Mouse (Mus musculus) forebrain, embryonic 10.5 days (tissue): Measurements from ENCODE around the gene Efna5. TPM values are rescaled to one million over a fixed set of nuclear protein-coding genes. Genes with fewer than 3 reads are reported as not detected.

Experiments
- DNase-seq: peaks from one replicate; pipeline ENCODE4 v3.0.0-alpha.2; 2017; ENCODE audit warnings: low spot score; ENCODE audit errors: extremely low spot score
- H3K27ac ChIP-seq: fragments of 300-500 bp; sonication (generic); 2 replicates; pipeline ENCODE4 v1.5.1; 2016; ENCODE audit warnings: mild to moderate bottlenecking
- H3K27me3 ChIP-seq: fragments of 300-500 bp; sonication (generic); 2 replicates; pipeline ENCODE4 v1.6.1; 2016; ENCODE audit warnings: mild to moderate bottlenecking; ENCODE audit not compliant: poor library complexity, severe bottlenecking
- H3K36me3 ChIP-seq: fragments of 300-500 bp; sonication (generic); replicated peaks from 2 replicates; pipeline ENCODE4 v1.6.1; 2016; ENCODE audit warnings: mild to moderate bottlenecking, moderate library complexity
- H3K4me1 ChIP-seq: fragments of 300-500 bp; sonication (generic); 2 replicates; pipeline ENCODE4 v1.6.1; 2016
- H3K4me3 ChIP-seq: fragments of 300-500 bp; sonication (generic); 2 replicates; pipeline ENCODE4 v1.5.1; 2016; ENCODE audit warnings: mild to moderate bottlenecking, moderate library complexity
- H3K9me3 ChIP-seq: fragments of 300-500 bp; sonication (generic); 2 replicates; pipeline ENCODE4 v1.6.1; 2016; ENCODE audit warnings: mild to moderate bottlenecking, moderate library complexity
- WGBS: fragments of 180-500 bp; shearing (Covaris S2); methylation state at CpG from one replicate; pipeline ENCODE4 v1.1.7; 2016; 5-methylcytosine and 5-hydroxymethylcytosine counted together
- polyA plus RNA-seq: library from polyadenylated mRNA; unstranded; fragments of >200 nt; fragmentation: Nextera tagmentation; extraction: Ambion mirVana; gene quantifications from 2 replicates; pipeline ENCODE4 v1.2.1, GENCODE M21; 2016

The Efna5 gene
- polyA plus RNA-seq, 1 experiment from 2014 or later: 44.9 TPM

DNA sequence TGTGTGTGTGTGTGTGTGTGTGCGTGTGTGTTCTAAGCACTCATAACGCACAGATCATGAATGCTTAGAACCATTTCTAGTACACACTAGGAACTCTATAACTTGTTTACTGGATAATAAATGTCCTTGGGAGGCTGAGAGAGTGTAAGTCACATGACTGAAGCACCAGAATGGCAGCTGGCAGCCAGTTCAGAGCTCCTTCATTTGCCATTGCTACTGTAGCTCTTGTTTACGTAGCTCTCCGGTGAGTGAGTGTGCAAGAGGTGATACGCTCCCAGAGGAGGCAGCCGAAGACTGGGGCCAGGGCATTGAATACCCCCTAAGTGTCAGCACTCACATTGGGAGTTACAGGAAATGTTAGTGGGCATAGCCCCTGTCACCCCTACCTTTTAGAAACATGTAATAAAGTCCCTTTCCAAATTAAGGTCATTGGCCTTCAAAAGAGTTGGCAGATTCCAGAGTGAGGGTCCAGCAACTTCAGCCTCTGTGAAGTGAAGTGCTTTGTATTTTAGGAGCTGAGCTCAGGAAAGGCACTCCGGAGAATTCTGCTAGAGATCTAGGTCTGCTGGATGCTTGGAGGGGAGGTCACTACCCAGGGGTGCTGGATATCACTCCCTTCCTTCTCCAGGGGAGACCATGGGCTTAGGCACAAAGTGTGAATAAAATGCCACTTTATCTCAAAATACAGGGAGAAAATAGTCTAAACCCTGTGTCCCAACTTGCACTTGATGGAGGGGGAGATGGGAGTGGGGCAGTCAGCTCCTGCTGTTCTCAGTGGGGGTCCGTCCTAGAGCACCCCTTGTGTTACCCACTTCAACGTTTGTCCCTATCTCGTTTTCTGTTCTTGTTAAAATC lies 289.3 kb downstream of the Efna5 start:
- 75% methylated on average over 10 of the region's 10 CpGs for WGBS
- H3K27me3 ChIP-seq: no peaks in the 10 kb centered on the region
- no peak overlapping the region for H3K4me3 ChIP-seq
- no peak overlapping the region for H3K27ac ChIP-seq
- no peak for DNase-seq
- 0 out of 2 replicates have a peak, but pooled peaks cover 7% of the 10 kb centered on the region for H3K9me3 ChIP-seq
- H3K4me1 ChIP-seq: peaks cover 16% of the 10 kb centered on the region
- H3K36me3 ChIP-seq: no peaks in the 10 kb centered on the region

DNA sequence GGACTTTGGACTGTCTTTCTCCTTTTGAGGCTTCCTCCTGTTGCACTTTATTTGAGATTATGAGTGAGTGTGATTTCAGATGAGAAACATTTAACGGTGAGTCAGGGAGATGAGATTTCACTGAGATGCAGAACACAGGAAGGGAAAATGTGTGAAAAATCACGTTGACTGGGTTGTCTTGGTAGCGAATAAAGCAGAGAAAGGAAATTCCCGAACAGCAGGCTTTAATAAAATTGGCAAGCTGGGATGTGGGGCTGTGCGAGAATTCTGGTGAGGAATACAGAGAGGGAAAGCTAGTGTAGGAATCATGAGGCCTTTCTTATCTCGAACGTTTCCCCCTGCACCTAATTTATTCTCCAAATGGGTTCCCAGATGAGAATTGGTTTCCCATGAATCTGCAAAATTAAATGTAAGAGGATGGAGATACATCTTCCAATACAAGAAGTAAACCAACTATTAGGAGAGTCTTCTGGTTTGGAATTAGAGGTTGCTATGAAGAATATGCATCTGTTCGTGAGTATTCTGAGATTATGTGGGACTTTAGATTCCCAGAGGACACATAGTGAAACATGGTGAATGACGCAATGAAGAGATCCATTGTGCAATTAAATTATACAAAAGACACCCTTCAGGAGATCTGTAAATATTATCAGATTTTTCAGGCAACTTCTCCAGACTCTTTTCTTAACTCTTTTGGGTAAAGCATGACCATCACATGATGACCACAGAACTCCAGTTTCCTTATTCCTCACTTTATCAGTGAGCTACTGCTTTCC lies 290.2 kb downstream of the Efna5 start:
- H3K4me1 ChIP-seq: peaks cover 16% of the 10 kb centered on the region
- no peak overlapping the region for H3K4me3 ChIP-seq
- DNase-seq: no peak
- H3K9me3 ChIP-seq: 0 out of 2 replicates have a peak, but pooled peaks cover 7% of the 10 kb centered on the region
- no peaks in the 10 kb centered on the region for H3K36me3 ChIP-seq
- WGBS: 88% methylated on average over 9 of the region's 9 CpGs
- no peak overlapping the region for H3K27ac ChIP-seq
- H3K27me3 ChIP-seq: no peaks in the 10 kb centered on the region

DNA sequence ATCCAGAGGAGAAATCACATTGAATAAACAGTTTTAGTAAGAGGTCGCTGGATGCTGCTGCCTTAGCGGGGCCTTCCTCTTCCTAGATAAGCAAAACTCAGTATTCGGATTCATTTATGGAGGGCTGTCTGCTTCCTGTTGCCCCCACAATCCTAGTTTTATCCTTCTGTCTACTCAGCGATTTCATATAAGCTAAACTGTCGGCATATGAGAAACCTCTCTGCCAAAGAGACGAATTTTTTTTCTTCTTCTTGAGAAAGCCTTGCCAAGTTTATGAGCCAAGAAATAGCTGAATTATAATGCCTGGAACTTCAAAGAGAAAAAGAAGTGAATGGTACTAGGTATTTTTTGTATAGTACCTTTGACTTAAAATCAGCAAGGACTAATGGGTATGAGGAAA lies 301.0 kb downstream of the Efna5 start:
- no peak for DNase-seq
- H3K4me1 ChIP-seq: no peaks in the 10 kb centered on the region
- no peaks in the 10 kb centered on the region for H3K9me3 ChIP-seq
- no peaks in the 10 kb centered on the region for H3K36me3 ChIP-seq
- 86% methylated on average over 6 of the region's 6 CpGs for WGBS
- H3K27ac ChIP-seq: no peak overlapping the region
- no peak overlapping the region for H3K4me3 ChIP-seq
- H3K27me3 ChIP-seq: no peaks in the 10 kb centered on the region

DNA sequence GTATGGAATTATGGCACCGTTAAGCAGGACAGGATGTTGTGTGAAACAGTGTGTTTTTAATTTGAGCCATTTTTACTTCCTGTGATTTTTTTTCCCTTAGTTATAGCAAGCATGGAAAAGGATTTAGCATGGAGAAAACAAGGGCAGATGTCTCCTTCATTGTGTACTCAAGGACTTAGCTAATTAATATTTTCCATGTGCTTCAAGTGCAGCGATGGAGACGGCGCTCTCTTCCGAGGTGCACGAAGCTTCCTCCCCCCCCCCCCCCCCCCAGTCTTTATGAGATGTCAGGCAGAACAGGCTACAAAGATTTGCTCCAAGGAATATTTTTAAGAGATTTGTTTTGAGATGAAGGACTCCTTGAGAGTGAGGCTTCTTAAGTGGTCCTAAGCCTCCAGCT lies 301.5 kb downstream of the Efna5 start:
- DNase-seq: no peak
- WGBS: 81% methylated on average over 6 of the region's 6 CpGs
- H3K4me3 ChIP-seq: no peak overlapping the region

DNA sequence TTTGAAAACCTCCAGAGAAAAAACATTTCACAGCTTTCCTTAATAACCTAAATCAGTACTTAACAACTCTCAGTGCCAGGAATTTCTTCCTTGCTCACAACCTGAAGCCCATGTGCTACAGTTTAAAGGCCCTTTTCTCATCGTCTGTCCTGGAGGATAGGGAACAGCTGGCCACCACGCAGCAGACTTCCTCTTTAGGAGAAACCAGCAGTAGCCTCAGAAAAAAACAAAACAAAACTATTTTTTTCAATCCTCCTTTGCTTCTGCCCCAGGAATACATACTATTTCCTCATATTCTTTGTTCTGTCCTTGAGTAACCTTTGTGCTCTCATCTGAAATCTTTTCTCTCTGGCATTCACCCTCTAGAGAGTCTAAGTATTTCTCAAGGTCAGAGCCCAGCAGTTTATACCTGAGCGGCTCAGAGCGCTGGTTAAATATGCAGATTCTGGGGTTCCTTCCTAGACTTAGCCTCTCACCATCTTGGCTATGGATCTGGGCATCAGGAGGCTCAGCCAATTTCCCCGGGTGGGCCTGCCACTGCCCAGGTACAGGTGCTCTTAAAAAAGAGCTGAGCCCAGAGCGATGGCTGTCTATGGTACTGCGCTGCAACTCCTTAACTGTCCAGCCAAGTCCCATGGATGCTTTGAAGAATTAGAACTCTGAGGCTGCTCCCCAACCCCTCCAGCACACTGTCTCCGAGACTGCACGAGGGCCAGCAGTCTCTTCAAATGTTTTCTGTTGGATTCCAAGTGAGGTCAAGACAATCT lies 306.4 kb downstream of the Efna5 start:
- no peak overlapping the region for H3K4me3 ChIP-seq
- no peak overlapping the region for H3K27ac ChIP-seq
- no peaks in the 10 kb centered on the region for H3K36me3 ChIP-seq
- H3K4me1 ChIP-seq: no peaks in the 10 kb centered on the region
- H3K27me3 ChIP-seq: no peaks in the 10 kb centered on the region
- 85% methylated on average over 9 of the region's 9 CpGs for WGBS
- DNase-seq: no peak
- H3K9me3 ChIP-seq: no peaks in the 10 kb centered on the region

More for the DNA sequence above, 301.5 kb downstream of the Efna5 start:
- Histone ChIP-seq H3K27me3 (no peaks in the 10 kb centered on the region), H3K27ac (no peak overlapping the region), H3K36me3 (no peaks in the 10 kb centered on the region), H3K4me1 (no peaks in the 10 kb centered on the region), H3K9me3 (no peaks in the 10 kb centered on the region)

DNA sequence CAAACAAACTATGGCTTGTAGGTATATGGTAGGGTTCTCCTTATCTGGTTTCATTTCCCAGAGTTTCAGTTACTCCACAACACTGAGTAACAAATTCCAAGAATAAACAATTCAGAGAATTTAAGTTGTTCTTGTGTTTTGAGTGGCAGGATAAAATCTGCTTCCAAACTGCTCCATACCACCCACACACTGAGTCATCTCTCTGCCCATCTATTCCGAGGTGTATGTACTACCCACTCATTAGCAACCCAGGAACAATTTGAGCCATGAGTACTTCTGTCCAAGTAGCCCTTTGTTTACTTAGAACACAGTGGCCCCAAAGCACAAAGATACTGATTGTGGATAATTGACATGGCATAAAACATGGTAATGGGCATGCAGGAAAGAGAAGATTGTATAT lies 311.0 kb downstream of the Efna5 start:
- Histone ChIP-seq H3K36me3 (no peaks in the 10 kb centered on the region), H3K4me3 (no peak overlapping the region)
- WGBS: 79% methylated on average over 1 of the region's 1 CpGs

DNA sequence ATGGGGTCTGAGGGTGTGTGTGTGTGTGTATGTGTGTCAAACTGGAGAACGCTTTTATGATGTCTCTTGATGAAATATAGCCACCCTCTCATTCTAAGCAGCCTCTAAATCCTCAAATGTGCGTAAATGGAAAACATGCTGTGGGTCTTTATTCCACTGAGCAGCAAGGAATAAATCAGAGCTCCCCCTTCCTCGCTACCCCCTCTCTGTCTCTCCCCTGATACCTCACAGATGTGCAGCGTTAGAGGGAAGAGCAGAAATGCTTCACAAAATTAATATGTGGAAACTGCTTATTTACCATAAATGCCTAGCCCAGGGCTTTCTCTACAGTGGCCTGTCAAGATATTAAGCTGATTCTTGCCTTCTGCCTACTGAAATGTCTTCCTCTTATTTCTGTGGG lies 313.1 kb downstream of the Efna5 start:
- no peak overlapping the region for H3K27ac ChIP-seq

More for the DNA sequence above, 311.0 kb downstream of the Efna5 start:
- DNase-seq: no peak
- Histone ChIP-seq H3K27me3 (no peaks in the 10 kb centered on the region), H3K27ac (no peak overlapping the region), H3K4me1 (peaks cover 9% of the 10 kb centered on the region), H3K9me3 (no peaks in the 10 kb centered on the region)

DNA sequence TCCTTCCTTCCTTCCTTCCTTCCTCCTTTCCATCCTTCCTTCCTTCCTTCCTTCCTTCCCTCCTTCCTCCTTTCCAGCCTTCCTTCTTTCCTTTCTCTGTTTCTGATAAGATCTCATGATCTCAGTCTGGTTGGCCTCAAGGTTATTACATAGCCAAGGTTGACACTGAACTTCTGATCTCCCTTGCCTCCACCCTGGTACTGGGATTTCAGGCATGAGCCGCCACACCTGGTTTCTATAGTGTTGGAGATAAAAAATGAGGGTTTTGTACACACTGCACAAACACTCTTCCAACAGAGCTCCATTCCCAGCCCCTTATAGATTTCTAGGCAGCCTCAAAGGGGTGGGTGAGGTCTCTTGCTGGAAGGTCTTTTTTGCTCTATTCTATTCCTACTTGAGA lies 315.5 kb downstream of the Efna5 start:
- DNase-seq: no peak
- no peaks in the 10 kb centered on the region for H3K9me3 ChIP-seq
- peaks cover 9% of the 10 kb centered on the region for H3K4me1 ChIP-seq
- H3K27ac ChIP-seq: no peak overlapping the region
- no peaks in the 10 kb centered on the region for H3K27me3 ChIP-seq
- no peak overlapping the region for H3K4me3 ChIP-seq
- no peaks in the 10 kb centered on the region for H3K36me3 ChIP-seq
- 88% methylated on average over 1 of the region's 1 CpGs for WGBS

More for the DNA sequence above, 313.1 kb downstream of the Efna5 start:
- no peak for DNase-seq
- Histone ChIP-seq H3K4me3 (no peak overlapping the region), H3K27me3 (no peaks in the 10 kb centered on the region), H3K9me3 (no peaks in the 10 kb centered on the region), H3K36me3 (no peaks in the 10 kb centered on the region), H3K4me1 (peaks cover 9% of the 10 kb centered on the region)
- 85% methylated on average over 4 of the region's 4 CpGs for WGBS

DNA sequence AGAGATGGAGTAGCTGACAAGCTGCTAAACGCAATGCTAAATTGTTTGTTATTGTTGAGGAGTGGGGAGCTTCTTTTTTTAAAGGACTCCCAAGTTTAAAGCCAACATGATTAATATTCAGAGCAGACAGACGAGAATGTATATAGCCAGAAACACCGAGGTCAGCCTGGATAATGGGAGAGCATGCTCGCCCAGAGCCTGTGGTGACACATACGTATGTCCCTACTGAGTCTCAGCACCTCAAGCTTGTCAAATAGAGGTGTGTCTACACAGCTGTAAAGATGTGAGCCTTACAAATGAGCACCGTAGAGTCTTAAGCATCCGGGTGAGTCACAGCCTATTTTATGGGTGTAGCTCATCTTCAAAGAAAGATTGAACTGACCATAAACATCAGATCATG lies 318.7 kb downstream of the Efna5 start:
- Histone ChIP-seq H3K27ac (no peak overlapping the region), H3K36me3 (no peaks in the 10 kb centered on the region), H3K9me3 (no peaks in the 10 kb centered on the region), H3K4me3 (no peak overlapping the region), H3K4me1 (peaks cover 3% of the 10 kb centered on the region), H3K27me3 (no peaks in the 10 kb centered on the region)
- DNase-seq: no peak
- 93% methylated on average over 7 of the region's 7 CpGs for WGBS

DNA sequence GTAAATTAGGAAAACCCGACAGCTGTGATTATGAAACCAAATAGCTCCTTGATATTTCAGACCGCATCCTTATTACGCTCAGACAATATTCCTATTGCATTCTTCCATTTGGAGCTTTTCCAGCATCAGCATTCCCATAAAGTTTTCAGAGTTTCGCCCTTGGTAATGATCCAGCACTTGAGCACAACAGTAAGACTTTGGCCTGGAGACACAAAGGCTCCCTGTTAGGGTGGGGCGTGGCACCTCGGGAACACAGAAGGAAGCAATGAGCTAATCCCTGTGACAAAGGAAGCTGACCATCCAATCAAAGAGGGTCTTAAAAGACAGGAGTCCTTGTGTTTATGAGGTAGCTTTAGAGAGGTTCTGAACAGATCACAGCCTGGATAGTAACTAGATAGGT lies 323.9 kb downstream of the Efna5 start:
- H3K4me1 ChIP-seq: peaks cover 8% of the 10 kb centered on the region

More for the DNA sequence above, 323.9 kb downstream of the Efna5 start:
- no peak overlapping the region for H3K4me3 ChIP-seq
- 56% methylated on average over 6 of the region's 6 CpGs for WGBS
- no peaks in the 10 kb centered on the region for H3K36me3 ChIP-seq
- H3K27ac ChIP-seq: no peak overlapping the region
- H3K27me3 ChIP-seq: no peaks in the 10 kb centered on the region
- no peak for DNase-seq
- H3K9me3 ChIP-seq: no peaks in the 10 kb centered on the region
